9 mouse cellular contexts compared by ENCODE assay signal in the genomic region with DNA sequence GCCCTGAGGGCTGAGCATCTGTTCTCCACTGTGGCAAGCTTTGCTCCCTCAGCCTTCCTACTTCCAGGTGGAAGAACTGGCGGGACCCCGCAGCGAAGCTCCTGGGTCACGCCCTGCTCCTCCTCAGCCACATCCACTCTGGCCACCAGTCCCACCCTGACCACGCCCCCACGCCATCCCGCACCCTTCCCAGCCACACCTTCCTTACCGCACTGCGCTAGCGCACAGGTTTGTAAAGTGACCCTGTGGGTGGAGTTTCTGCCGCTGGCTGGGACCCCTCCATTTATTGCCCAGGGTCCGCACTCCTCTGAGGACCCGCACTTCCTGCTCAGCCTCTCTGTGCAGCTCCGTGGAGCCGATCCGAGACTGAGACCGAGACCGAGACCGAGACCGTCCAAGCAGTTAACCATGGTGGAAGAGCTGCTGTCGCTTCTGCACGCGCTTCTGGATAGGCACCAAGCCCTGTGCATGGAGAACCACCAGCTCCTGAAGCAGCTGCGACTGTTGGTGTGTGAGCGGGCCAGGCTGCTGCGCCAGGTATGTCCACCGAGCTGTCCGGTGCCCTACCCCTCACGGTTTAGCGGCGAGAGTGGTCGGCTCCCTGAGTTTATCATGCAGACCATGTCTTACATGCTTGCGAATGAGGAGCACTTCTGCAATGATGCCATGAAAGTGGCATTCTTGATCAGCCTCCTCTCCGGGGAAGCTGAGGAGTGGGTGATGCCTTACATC. TPM values are rescaled to one million over a fixed set of nuclear protein-coding genes. Genes with fewer than 3 reads are reported as not detected.
DNase-seq lines count a peak whose midpoint lies in the region; ATAC-seq and TF ChIP-seq lines count a peak whose summit lies in the region.
"Had no signal": no experiment of that assay in that cellular context is flagged by ENCODE, and none has a peak within 500 bp of the region (broad histone marks: within the 10 kb centered on the region; RNA-seq: fewer than 3 reads in every experiment).

Ldoc1 (plus strand) TSS at position 196 of the 732 bp plus-strand sequence.

- WGBS in liver, embryonic 11.5 days: 34% methylated on average over 34 of the region's 34 CpGs
- 32% methylated on average over 33 of the region's 34 CpGs for WGBS in intestine, embryonic 15.5 days

- H3K27ac ChIP-seq in liver, embryonic 11.5 days (ENCODE audit: low read depth, low read length): no peak within 1 kb of the TSS
- H3K27ac ChIP-seq in cortical plate, adult 2 months (ENCODE audit: insufficient read depth, low read length): no peak within 1 kb of the TSS
- no peak within 1 kb of the TSS for H3K27ac ChIP-seq in intestine, embryonic 15.5 days
- H3K27ac ChIP-seq: macrophage had no signal

- H3K4me3 ChIP-seq in liver, embryonic 11.5 days (ENCODE audit: low read depth, low read length): peak within 1 kb of the TSS; percentile 24; the same call in 1 of the 2 replicates
- H3K4me3 ChIP-seq in cortical plate, adult 2 months (ENCODE audit: insufficient read depth, low read length): peak within 1 kb of the TSS; percentile 38; the same call in 1 of the 2 replicates
- H3K4me3 ChIP-seq in intestine, embryonic 15.5 days (replicated peaks): peak within 1 kb of the TSS; percentile 23

- no peak within 1 kb of the TSS for H3K9ac ChIP-seq in liver, embryonic 11.5 days (ENCODE audit: low read depth, low read length)
- no peak within 1 kb of the TSS for H3K9ac ChIP-seq in intestine, embryonic 15.5 days

- no peaks in the 10 kb centered on the region for H3K9me3 ChIP-seq in liver, embryonic 11.5 days (ENCODE audit: control insufficient read depth, low read length)
- no peaks in the 10 kb centered on the region for H3K9me3 ChIP-seq in intestine, embryonic 15.5 days

- no peaks in the 10 kb centered on the region for H3K4me1 ChIP-seq in liver, embryonic 11.5 days (replicated peaks; ENCODE audit: control insufficient read depth, insufficient read depth, low read length)
- H3K4me1 ChIP-seq in cortical plate, adult 2 months (ENCODE audit: control insufficient read depth, insufficient read depth, low read length): no peaks in the 10 kb centered on the region
- no peaks in the 10 kb centered on the region for H3K4me1 ChIP-seq in intestine, embryonic 15.5 days (replicated peaks)

- no peak for DNase-seq in liver, embryonic 11.5 days (ENCODE audit: low spot score)
- no peak for DNase-seq in liver
- DNase-seq in retina, embryonic 14.5 days (ENCODE audit: low spot score): peak; percentile 4
- DNase-seq in left cerebral cortex, adult 9 months (ENCODE audit: low spot score in 2 of 2): no peak
- no peak for DNase-seq in layer of hippocampus, adult 11-12 months (ENCODE audit: low spot score)
- no peak for DNase-seq in frontal cortex, postnatal 25 days (ENCODE audit: low spot score in 2 of 2)

- TF ChIP-seq POLR2A in cortical plate, adult 2 months (IDR thresholded peaks at IDR 0.05; ENCODE audit: extremely low read depth, insufficient read depth, low read length): no peak

- TF ChIP-seq CTCF in cortical plate, adult 2 months (IDR thresholded peaks at IDR 0.05; ENCODE audit: extremely low read depth, insufficient read depth, low read length): no peak

- no peaks in the 10 kb centered on the region for H3K36me3 ChIP-seq in liver, embryonic 11.5 days (ENCODE audit: control insufficient read depth, insufficient read depth, low read length)
- no peaks in the 10 kb centered on the region for H3K36me3 ChIP-seq in intestine, embryonic 15.5 days

- no peaks in the 10 kb centered on the region for H3K27me3 ChIP-seq in liver, embryonic 11.5 days (replicated peaks; ENCODE audit: control insufficient read depth, insufficient read depth, low read length)
- H3K27me3 ChIP-seq in intestine, embryonic 15.5 days (replicated peaks): no peaks in the 10 kb centered on the region

- peak within 1 kb of the TSS; percentile 53 for H3K4me2 ChIP-seq in liver, embryonic 11.5 days
- H3K4me2 ChIP-seq in intestine, embryonic 15.5 days (replicated peaks): peak within 1 kb of the TSS; percentile 59

- ATAC-seq in liver, embryonic 11.5 days (replicated peaks; ENCODE audit: low FRiP score): no peak; the same call in 1 of the 2 replicates
- peak; percentile 62 for ATAC-seq in intestine, embryonic 15.5 days

RNA-seq across cellular contexts. Expression of gene Ldoc1, which starts in this region (rescaled TPM):
- polyA plus RNA-seq in liver, embryonic 11.5 days (2014; fragmentation: Nextera tagmentation; extraction: Ambion mirVana): 0.16 and 0.56 TPM in 2 replicates
- 1.2 and 1.6 TPM in 2 replicates for polyA plus RNA-seq in cortical plate, adult 2 months (2012; rRNA removed)
- 0.57 and 0.67 TPM in 2 replicates for polyA plus RNA-seq in intestine, embryonic 15.5 days (2015; fragmentation: Nextera tagmentation; extraction: Ambion mirVana)
- polyA plus RNA-seq: macrophage had no signal

Comparison
In these comparisons a context has a peak if more than half of its experiments do, and no peak if none do; other contexts are left out.
1. Peak in ATAC-seq, H3K4me3 ChIP-seq and H3K4me2 ChIP-seq in intestine, embryonic 15.5 days; RNA of the gene not detected or under 1 TPM.